Mouse (Mus musculus) forebrain, embryonic 15.5 days (tissue): ENCODE results near the gene Dot1l. TPM values are rescaled to one million over a fixed set of nuclear protein-coding genes. Genes with fewer than 3 reads are reported as not detected.

Experiments used
- ATAC-seq: fragments of 200-750 bp; cut with Nextera tagmentation; replicated peaks from 2 replicates; pipeline ENCODE4 v1.8.0; 2017; ENCODE audit warnings: mild to moderate bottlenecking, moderate TSS enrichment, moderate library complexity
- H3K27ac ChIP-seq: fragments of 300-500 bp; sonication (generic); replicated peaks from 2 replicates; pipeline ENCODE4 v1.5.1; 2015; ENCODE audit warnings: mild to moderate bottlenecking, inconsistent platforms
- H3K27me3 ChIP-seq: fragments of 300-500 bp; sonication (generic); 2 replicates; pipeline ENCODE4 v1.6.1; 2015; ENCODE audit warnings: inconsistent platforms
- H3K36me3 ChIP-seq: fragments of 300-500 bp; sonication (generic); 2 replicates; pipeline ENCODE4 v1.6.1; 2015; ENCODE audit warnings: mild to moderate bottlenecking, inconsistent platforms
- H3K4me1 ChIP-seq: fragments of 300-500 bp; sonication (generic); 2 replicates; pipeline ENCODE4 v1.6.1; 2015; ENCODE audit warnings: inconsistent platforms
- H3K4me2 ChIP-seq: fragments of 300-500 bp; sonication (generic); replicated peaks from 2 replicates; pipeline ENCODE4 v1.6.1; 2015; ENCODE audit warnings: mild to moderate bottlenecking, inconsistent platforms
- H3K4me3 ChIP-seq: fragments of 300-500 bp; sonication (generic); 2 replicates; pipeline ENCODE4 v1.5.1; 2015; ENCODE audit warnings: mild to moderate bottlenecking, inconsistent platforms
- H3K9ac ChIP-seq: fragments of 300-500 bp; sonication (generic); replicated peaks from 2 replicates; pipeline ENCODE4 v1.6.1; 2015; ENCODE audit warnings: mild to moderate bottlenecking, inconsistent platforms
- H3K9me3 ChIP-seq: fragments of 300-500 bp; sonication (generic); 2 replicates; pipeline ENCODE4 v1.6.1; 2016; ENCODE audit warnings: inconsistent platforms
- WGBS: fragments of 180-500 bp; shearing (Covaris S2); methylation state at CpG from one replicate; pipeline ENCODE4 v1.1.7; 2015; ENCODE audit warnings: mixed read lengths; 5-methylcytosine and 5-hydroxymethylcytosine counted together
- polyA plus RNA-seq: library from polyadenylated mRNA; unstranded; fragments of >200 nt; fragmentation: Nextera tagmentation; extraction: Ambion mirVana; gene quantifications from 2 replicates; pipeline ENCODE4 v1.2.1, GENCODE M21; 2015

Gene Dot1l
- polyA plus RNA-seq, 1 experiment from 2014 or later: 22.0 TPM

DNA sequence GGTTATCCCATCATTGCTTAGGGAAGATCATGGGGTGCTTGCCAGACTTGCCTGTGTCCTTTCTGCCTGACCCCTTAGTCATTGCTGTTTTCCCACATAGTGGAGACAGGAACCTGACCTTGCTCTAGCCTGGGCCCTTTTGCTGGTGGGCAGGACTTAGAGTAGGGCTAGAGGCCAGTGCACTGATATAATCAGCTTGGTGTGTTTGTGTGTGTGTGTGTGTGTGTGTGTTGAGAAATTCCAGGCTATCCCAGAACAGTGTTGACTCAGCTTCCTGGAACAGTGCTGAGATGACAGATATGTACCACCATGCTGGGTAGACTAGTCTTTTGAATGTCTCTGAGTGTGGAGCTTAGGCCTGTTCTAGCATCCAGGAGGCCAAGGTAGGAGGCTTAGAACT is 24.6 kb downstream of the Dot1l start:
- H3K4me2 ChIP-seq: no peak overlapping the region
- no peaks in the 10 kb centered on the region for H3K27me3 ChIP-seq
- peaks cover under 1% of the 10 kb centered on the region for H3K4me1 ChIP-seq
- no peaks in the 10 kb centered on the region for H3K9me3 ChIP-seq
- H3K27ac ChIP-seq: no peak overlapping the region
- H3K9ac ChIP-seq: no peak overlapping the region
- H3K4me3 ChIP-seq: no peak overlapping the region
- peaks cover 91% of the 10 kb centered on the region for H3K36me3 ChIP-seq
- ATAC-seq: no peak

DNA sequence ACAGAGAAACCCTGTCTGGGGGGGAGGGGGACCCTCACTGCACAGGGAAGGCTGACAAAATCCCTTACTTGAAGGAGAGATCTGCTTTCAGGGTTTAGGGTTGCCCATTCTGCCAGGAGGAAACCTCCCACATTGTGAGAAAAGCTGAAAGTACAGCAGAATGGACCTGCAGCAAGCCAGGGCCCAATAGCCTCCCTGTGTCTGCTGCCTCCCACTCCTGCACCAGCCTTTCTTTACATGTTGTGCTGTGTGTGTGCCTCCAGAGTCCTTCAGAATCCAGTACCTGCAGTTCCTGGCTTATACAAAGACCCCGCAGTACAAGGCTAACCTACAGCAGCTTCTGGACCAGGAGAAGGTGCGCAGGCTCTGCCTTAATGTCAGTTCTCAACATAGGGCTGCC is 29.3 kb downstream of the Dot1l start:
- no peaks in the 10 kb centered on the region for H3K4me1 ChIP-seq
- H3K4me2 ChIP-seq: no peak overlapping the region
- no peak overlapping the region for H3K9ac ChIP-seq
- no peak overlapping the region for H3K4me3 ChIP-seq
- peaks cover 96% of the 10 kb centered on the region for H3K36me3 ChIP-seq
- no peaks in the 10 kb centered on the region for H3K9me3 ChIP-seq
- no peak for ATAC-seq
- H3K27me3 ChIP-seq: no peaks in the 10 kb centered on the region
- H3K27ac ChIP-seq: no peak overlapping the region
- WGBS: 93% methylated on average over 2 of the region's 2 CpGs

DNA sequence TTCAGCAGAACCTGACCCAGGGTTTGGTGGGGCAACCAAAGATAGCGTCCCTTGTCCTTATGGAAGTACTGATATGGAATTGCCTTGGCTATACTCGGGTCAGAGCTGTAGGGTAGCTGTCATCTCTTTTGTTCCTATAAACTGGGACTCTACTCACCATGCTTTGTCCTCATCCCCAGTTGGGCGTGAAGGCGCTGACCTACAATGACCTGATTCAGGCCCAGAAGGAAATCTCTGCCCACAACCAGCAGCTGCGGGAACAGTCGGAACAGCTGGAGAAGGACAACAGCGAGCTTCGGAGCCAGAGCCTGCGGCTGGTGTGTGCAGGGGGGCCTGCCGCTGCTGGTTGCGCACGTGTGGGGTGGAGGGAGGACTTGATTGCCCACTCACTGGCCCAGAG is 29.9 kb downstream of the Dot1l start:
- no peak overlapping the region for H3K9ac ChIP-seq
- no peak overlapping the region for H3K27ac ChIP-seq
- no peak overlapping the region for H3K4me3 ChIP-seq
- no peaks in the 10 kb centered on the region for H3K4me1 ChIP-seq
- no peak for ATAC-seq
- H3K27me3 ChIP-seq: no peaks in the 10 kb centered on the region
- H3K9me3 ChIP-seq: no peaks in the 10 kb centered on the region
- no peak overlapping the region for H3K4me2 ChIP-seq
- WGBS: 79% methylated on average over 12 of the region's 12 CpGs
- H3K36me3 ChIP-seq: peaks cover 94% of the 10 kb centered on the region

DNA sequence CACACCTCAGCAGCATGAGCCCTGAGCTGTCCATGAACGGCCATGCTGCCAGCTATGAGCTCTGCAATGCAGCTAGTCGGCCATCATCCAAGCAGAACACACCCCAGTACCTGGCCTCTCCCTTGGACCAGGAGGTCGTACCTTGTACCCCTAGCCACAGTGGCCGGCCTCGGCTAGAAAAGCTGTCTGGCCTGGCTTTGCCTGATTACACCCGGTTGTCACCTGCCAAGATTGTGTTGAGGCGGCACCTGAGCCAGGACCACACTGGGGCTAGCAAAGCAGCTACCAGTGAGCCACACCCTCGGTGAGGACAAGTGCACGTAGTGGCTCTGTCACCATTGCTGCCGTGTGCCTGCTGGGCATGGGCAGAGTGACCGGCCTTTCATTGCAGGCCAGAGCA is 31.0 kb downstream of the Dot1l start:
- Histone ChIP-seq H3K4me3 (no peak overlapping the region), H3K9ac (no peak overlapping the region), H3K27me3 (no peaks in the 10 kb centered on the region), H3K27ac (no peak overlapping the region), H3K4me2 (no peak overlapping the region), H3K4me1 (no peaks in the 10 kb centered on the region), H3K36me3 (peaks cover 95% of the 10 kb centered on the region), H3K9me3 (no peaks in the 10 kb centered on the region)
- no peak for ATAC-seq
- WGBS: 94% methylated on average over 11 of the region's 11 CpGs

DNA sequence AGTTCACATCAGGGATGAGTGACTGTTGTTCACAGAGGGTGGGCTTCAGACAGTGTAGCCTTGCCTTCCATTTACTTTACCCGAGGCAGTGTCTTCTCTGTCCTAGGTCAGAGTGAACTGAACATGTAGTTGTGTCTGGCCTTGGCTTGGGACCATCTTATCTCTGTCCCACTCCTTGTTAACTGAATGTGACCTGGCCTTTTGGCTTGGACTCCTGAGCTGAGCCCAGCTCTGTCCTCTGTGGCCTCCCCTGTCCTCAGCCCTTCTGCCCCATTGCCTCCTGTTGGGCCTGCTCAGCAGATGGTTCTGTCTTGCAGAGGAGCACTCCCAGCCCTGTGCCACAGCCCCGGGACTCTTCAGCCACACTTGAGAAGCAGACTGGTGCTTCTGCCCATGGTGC is 32.5 kb downstream of the Dot1l start:
- Histone ChIP-seq H3K4me3 (no peak overlapping the region), H3K9me3 (no peaks in the 10 kb centered on the region), H3K4me1 (no peaks in the 10 kb centered on the region), H3K36me3 (peaks cover 96% of the 10 kb centered on the region), H3K4me2 (no peak overlapping the region), H3K9ac (no peak overlapping the region), H3K27me3 (no peaks in the 10 kb centered on the region), H3K27ac (no peak overlapping the region)
- ATAC-seq: no peak
- 82% methylated on average over 2 of the region's 2 CpGs for WGBS

DNA sequence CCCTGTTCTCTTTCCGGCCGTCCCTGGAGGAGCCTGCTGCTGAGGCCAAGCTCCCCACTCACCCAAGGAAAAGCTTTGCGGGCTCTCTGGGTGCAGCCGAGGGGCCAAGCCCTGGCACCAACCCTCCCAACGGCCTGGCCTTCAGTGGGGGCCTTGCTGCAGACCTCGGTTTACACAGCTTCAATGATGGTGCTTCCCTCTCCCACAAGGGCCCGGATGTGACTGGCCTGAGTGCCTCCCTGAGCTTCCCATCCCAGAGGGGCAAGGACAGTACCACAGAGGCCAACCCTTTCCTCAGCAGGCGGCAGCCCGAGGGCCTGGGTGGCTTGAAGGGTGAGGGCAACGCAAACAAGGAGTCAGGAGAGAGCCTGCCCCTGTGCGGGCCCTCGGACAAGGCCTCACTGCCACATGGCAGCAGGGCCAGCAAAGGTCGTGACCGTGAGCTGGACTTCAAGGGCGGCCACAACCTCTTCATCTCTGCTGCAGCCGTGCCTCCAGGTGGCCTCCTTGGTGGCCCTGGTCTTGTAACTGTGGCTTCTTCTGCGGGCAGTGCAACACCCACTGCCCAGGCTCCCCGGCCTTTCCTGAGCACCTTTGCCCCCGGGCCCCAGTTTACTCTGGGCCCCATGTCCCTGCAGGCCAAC is 35.9 kb downstream of the Dot1l start:
- ATAC-seq: no peak
- Histone ChIP-seq H3K36me3 (peaks cover 93% of the 10 kb centered on the region), H3K9me3 (no peaks in the 10 kb centered on the region), H3K27ac (no peak overlapping the region), H3K27me3 (no peaks in the 10 kb centered on the region), H3K4me1 (peaks cover 2% of the 10 kb centered on the region; the same call in 1 of the 2 replicates), H3K9ac (no peak overlapping the region), H3K4me2 (no peak overlapping the region), H3K4me3 (no peak overlapping the region)
- 90% methylated on average over 19 of the region's 19 CpGs for WGBS

GRCm38 (mm10) chr10:80791476-80792174 is 36.6 kb downstream of the Dot1l start:
- WGBS: 81% methylated on average over 33 of the region's 33 CpGs

DNA sequence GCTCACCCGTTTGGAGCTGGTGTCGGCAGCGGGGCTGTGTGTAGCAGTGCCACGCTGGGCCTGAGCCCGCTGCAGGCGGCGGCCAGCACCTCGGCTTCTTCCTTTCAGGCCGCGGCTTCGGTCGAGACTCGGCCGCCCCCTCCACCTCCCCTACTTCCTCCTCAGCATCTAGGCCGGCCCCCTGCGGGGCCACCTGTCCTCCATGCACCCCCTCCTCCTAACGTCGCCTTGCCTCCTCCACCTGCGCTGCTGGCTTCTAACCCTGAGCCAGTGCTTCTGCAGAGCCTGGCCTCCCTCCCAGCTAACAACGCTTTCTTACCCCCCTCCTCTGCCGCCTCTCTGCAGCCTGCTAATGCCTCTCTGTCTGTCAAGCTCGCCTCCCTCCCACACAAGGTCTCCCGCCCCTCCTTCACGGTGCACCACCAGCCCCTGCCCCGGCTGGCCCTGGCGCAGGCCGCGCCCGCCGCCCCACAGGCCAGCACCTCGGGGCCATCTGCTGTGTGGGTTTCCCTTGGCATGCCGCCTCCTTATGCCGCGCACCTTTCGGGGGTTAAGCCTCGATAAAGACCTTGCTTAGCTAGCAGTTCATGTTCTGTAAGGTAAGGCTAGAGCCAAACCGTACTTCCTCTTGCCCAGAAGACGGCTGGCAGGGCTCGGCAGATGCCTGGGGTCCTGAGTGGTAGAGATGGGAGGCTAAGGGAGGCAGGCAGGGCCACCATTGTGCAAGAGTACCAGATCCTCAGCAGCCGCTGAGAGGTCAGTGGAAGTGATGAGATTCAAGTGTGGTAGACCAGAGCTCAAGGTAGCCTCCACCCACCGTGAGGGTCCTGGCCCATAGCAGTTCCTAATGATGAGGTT is 37.4 kb downstream of the Dot1l start:
- no peak overlapping the region for H3K9ac ChIP-seq
- H3K27me3 ChIP-seq: no peaks in the 10 kb centered on the region
- peaks cover 87% of the 10 kb centered on the region for H3K36me3 ChIP-seq
- WGBS: 71% methylated on average over 41 of the region's 41 CpGs
- H3K4me2 ChIP-seq: no peak overlapping the region
- H3K27ac ChIP-seq: 0 out of 2 replicates have a peak overlapping the region, but pooled peaks have one; percentile 8
- H3K4me3 ChIP-seq: no peak overlapping the region
- no peaks in the 10 kb centered on the region for H3K9me3 ChIP-seq
- no peak; the same call in 1 of the 2 replicates for ATAC-seq
- peaks cover 17% of the 10 kb centered on the region for H3K4me1 ChIP-seq

More at GRCm38 (mm10) chr10:80791476-80792174, 36.6 kb downstream of the Dot1l start:
- H3K9ac ChIP-seq: no peak overlapping the region
- H3K4me2 ChIP-seq: no peak overlapping the region
- 0 out of 2 replicates have a peak overlapping the region, but pooled peaks have one; percentile 8 for H3K27ac ChIP-seq
- no peak overlapping the region for H3K4me3 ChIP-seq
- H3K4me1 ChIP-seq: peaks cover 9% of the 10 kb centered on the region
- no peak for ATAC-seq
- H3K36me3 ChIP-seq: peaks cover 93% of the 10 kb centered on the region
- H3K9me3 ChIP-seq: no peaks in the 10 kb centered on the region
- no peaks in the 10 kb centered on the region for H3K27me3 ChIP-seq

GRCm38 (mm10) chr10:80793033-80793784 is 38.2 kb downstream of the Dot1l start:
- ATAC-seq: no peak
- Histone ChIP-seq H3K4me2 (no peak overlapping the region), H3K27me3 (no peaks in the 10 kb centered on the region), H3K4me1 (peaks cover 18% of the 10 kb centered on the region), H3K9ac (no peak overlapping the region), H3K9me3 (no peaks in the 10 kb centered on the region), H3K36me3 (peaks cover 79% of the 10 kb centered on the region), H3K27ac (no peak overlapping the region), H3K4me3 (no peak overlapping the region)
- WGBS: 91% methylated on average over 13 of the region's 13 CpGs

GRCm38 (mm10) chr10:80793803-80794202 is 38.8 kb downstream of the Dot1l start:
- 90% methylated on average over 4 of the region's 4 CpGs for WGBS
- no peaks in the 10 kb centered on the region for H3K9me3 ChIP-seq
- H3K9ac ChIP-seq: no peak overlapping the region
- H3K4me1 ChIP-seq: peaks cover 18% of the 10 kb centered on the region
- ATAC-seq: no peak
- H3K27me3 ChIP-seq: no peaks in the 10 kb centered on the region
- no peak overlapping the region for H3K4me3 ChIP-seq
- no peak overlapping the region for H3K27ac ChIP-seq
- H3K4me2 ChIP-seq: no peak overlapping the region
- peaks cover 73% of the 10 kb centered on the region for H3K36me3 ChIP-seq

DNA sequence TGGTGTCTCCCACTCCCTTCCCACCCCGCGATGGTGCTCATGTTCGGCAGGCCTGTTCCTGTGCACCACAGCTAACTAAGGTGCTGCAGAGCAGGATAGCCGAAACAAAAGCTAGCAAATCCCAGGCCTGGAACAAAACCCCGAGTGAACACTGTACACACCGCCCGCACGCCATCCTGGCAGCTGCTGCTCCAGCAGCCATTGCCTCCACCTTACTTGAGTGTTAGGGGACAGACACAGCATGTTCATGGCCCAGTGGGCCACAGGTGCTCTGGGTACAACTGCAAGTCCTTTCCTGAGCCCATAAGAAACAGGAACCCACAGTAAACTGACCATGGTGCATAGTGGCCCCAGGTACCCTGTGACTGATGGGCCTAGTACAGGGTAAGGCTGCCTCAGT is 39.7 kb downstream of the Dot1l start:
- no peak overlapping the region for H3K27ac ChIP-seq
- H3K27me3 ChIP-seq: no peaks in the 10 kb centered on the region
- H3K4me3 ChIP-seq: no peak overlapping the region
- peaks cover 25% of the 10 kb centered on the region for H3K4me1 ChIP-seq
- no peak overlapping the region for H3K9ac ChIP-seq
- H3K36me3 ChIP-seq: peaks cover 64% of the 10 kb centered on the region
- H3K9me3 ChIP-seq: no peaks in the 10 kb centered on the region
- ATAC-seq: no peak
- H3K4me2 ChIP-seq: no peak overlapping the region
- WGBS: 79% methylated on average over 8 of the region's 8 CpGs
